Mouse (Mus musculus) kidney, adult 2 months (tissue): ENCODE measurements around the gene Pld5.

Source experiments
- CTCF ChIP-seq: fragments of 200-500 bp; conservative IDR thresholded peaks from 2 replicates; pipeline ENCODE4 v1.5.1; 2011; ENCODE audit warnings: low read depth, mild to moderate bottlenecking, control low read depth, low read length, moderate library complexity, mixed read lengths; ENCODE audit not compliant: insufficient read depth, insufficient read length
- POLR2A ChIP-seq: fragments of 200-500 bp; IDR thresholded peaks from one replicate; pipeline ENCODE4 v1.6.1; 2011; ENCODE audit warnings: low read depth, low read length, control low read depth

- no peak for TF ChIP-seq CTCF
- TF ChIP-seq POLR2A = no peak
Observed at GRCm38 (mm10) chr1:176167784-176168183, 107.3 kb downstream of the Pld5 start.
